Mouse (Mus musculus) erythroid progenitor cell, adult 5-6 weeks (primary cell): ENCODE results near the gene Lingo1. TPM values are rescaled to one million over a fixed set of nuclear protein-coding genes. Genes with fewer than 3 reads are reported as not detected.

ENCODE experiments used
- ATAC-seq: replicated peaks from 2 replicates; pipeline ENCODE4 v1.8.0; 2016; ENCODE audit warnings: moderate number of reproducible peaks, mild to moderate bottlenecking, moderate TSS enrichment, inconsistent platforms; ENCODE audit not compliant: poor library complexity, low FRiP score, severe bottlenecking
- total RNA-seq, 2 experiments: library from RNA; stranded (forward) in 1 of 2; stranded (reverse) in 1 of 2; fragments of 150-400 nt in 1 of 2; fragments of 186-747, 209-891 nt in 1 of 2; gene quantifications; 2 replicates each; pipeline versions ENCODE4 v1.2.3 to v1.2.4; 2015 to 2017; ENCODE audit warnings: low replicate concordance in 2 of 2

Lingo1 gene
- total RNA-seq, 2 experiments from 2014 or later: not detected

GRCm38 (mm10) chr9:56687145-56687477, 109.2 kb downstream of the Lingo1 start:
- ATAC-seq: no peak

- no peak for ATAC-seq
These were observed 109.7 kb downstream of the Lingo1 start for GRCm38 (mm10) chr9:56686339-56687144.

- no peak for ATAC-seq
These were observed 113.4 kb downstream of the Lingo1 start for GRCm38 (mm10) chr9:56682826-56683225.

GRCm38 (mm10) chr9:56681950-56682349, 114.3 kb downstream of the Lingo1 start:
- no peak for ATAC-seq

GRCm38 (mm10) chr9:56678929-56679681, 117.2 kb downstream of the Lingo1 start:
- ATAC-seq: no peak

- ATAC-seq: no peak
These were observed 120.6 kb downstream of the Lingo1 start for GRCm38 (mm10) chr9:56675696-56676095.

GRCm38 (mm10) chr9:56669605-56670221, 126.6 kb downstream of the Lingo1 start:
- no peak for ATAC-seq

GRCm38 (mm10) chr9:56664136-56664535, 132.1 kb downstream of the Lingo1 start:
- ATAC-seq: no peak

- no peak for ATAC-seq
These were observed 133.3 kb downstream of the Lingo1 start for GRCm38 (mm10) chr9:56662946-56663345.

GRCm38 (mm10) chr9:56662405-56662804, 133.9 kb downstream of the Lingo1 start:
- ATAC-seq: no peak

GRCm38 (mm10) chr9:56661217-56661840, 134.9 kb downstream of the Lingo1 start:
- ATAC-seq: no peak

- no peak for ATAC-seq
These were observed 137.7 kb downstream of the Lingo1 start for GRCm38 (mm10) chr9:56658580-56658979.

- ATAC-seq: no peak
These were observed 138.3 kb downstream of the Lingo1 start for GRCm38 (mm10) chr9:56657996-56658398.

GRCm38 (mm10) chr9:56656766-56657542, 139.3 kb downstream of the Lingo1 start:
- no peak for ATAC-seq

GRCm38 (mm10) chr9:56655167-56655566, 141.1 kb downstream of the Lingo1 start:
- no peak for ATAC-seq

- no peak for ATAC-seq
These were observed 143.7 kb downstream of the Lingo1 start for GRCm38 (mm10) chr9:56652551-56652950.

- no peak for ATAC-seq
These were observed 144.7 kb downstream of the Lingo1 start for GRCm38 (mm10) chr9:56651586-56651985.

GRCm38 (mm10) chr9:56646227-56647025, 149.8 kb downstream of the Lingo1 start:
- no peak for ATAC-seq

GRCm38 (mm10) chr9:56643474-56643873, 152.8 kb downstream of the Lingo1 start:
- ATAC-seq: no peak
